Mouse (Mus musculus) layer of hippocampus, adult 9-11 months (tissue): Measurements from ENCODE around the gene St6galnac3.

ENCODE experiments used
- DNase-seq: peaks from one replicate; pipeline ENCODE4 v3.0.0; 2022

The St6galnac3 gene

DNA sequence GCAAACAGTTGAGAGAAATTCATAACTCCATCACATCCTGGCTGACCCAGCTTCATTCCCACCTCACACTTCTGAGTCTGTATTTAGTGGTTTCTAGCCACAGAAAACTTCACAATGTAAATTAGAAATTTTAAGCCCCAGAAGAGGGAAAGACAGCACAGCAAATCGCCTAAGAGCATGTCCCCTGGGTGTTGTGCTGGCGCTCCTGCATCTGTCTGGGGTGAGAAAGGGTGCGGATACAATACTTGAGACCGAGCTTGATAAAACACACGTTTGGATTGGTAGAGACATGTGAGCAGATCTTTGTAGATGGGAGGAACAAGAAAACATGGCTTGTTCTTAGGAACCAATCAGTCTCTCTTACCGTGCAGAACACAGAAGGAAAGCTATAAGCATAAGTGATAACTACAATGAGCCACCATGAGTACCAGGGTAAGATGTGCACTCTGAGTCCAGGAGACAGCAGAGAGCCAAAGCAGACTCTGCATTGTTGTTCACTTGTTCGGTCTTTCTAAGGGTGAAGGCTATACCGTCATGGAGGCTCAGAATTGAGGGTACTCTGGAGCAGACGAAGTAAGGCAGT lies 214.8 kb downstream of the St6galnac3 start:
- no peak for DNase-seq

DNA sequence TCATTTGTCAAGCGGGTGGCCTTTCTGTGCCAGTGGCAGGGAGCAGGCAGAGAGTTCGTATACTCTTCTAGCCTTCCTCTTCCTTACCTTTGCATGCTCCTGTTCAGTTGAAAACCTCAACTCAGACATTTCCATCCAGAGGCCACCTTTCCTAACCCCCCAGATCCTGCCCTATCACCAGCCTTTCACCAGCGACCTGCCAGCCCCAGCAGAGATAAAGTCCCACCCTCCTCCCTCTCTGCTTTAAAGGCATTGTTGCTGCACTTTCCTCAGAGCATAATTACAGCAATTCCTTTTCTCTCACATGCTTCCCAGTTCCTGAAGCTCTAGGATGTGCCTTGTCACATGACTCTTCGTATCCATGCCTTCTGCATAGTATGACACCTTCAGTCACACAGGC lies 215.3 kb downstream of the St6galnac3 start:
- no peak for DNase-seq

DNA sequence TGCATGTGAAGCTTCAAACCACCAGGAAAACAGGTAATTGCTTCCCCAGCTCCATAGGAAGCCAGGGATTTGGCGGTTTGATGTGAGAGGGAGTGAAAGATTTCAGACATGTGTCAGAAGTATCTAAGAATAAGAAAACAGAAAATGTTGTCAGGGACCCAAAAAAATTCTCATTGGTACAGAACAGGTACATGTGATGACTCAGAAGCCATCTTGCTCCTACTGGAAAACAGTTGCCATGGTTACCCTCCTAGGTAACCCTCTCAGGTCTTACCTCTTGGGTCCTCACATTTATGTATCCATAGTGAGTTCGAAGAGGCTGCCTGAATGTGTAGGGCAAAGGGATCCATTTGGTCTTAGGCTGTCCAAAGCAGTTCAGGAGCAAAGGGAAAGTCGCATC lies 215.9 kb downstream of the St6galnac3 start:
- no peak for DNase-seq

DNA sequence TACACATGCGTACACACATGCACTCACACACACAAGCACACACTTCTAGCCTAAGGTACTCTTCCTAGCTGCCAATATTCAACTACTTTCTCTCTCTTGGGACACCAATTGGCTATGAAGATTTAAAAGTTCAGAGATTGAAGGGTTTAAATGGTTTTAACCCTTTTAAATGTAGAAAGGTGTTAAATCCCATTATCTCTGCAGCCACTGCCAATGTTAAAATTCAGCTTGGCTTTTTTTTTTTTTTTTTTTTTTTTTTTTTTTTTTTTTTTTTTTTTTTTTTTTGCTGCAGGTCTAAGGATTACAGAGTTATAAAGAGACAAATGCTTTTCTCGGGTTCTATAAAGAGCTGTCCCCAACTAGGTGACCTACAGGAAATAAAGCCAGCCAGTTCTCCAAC lies 216.4 kb downstream of the St6galnac3 start:
- no peak for DNase-seq

DNA sequence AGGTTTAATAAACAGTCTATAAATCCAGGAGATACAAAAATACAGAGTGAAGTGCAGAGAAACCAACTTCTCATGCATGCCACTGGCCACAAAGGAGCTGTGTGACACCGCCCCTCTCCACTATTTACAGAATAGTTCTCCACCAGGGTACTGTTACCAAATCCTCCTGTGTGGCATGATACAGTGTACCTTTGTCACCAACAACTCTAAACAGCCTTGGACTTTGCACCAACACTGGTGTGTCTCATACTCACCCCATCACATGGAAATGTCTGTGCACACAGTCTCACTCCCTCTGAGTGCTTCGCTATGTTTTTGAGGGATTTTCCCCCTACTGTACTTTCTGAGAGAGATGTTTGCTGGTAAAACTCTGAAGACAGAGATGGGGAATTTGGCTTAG lies 217.4 kb downstream of the St6galnac3 start:
- DNase-seq: no peak

DNA sequence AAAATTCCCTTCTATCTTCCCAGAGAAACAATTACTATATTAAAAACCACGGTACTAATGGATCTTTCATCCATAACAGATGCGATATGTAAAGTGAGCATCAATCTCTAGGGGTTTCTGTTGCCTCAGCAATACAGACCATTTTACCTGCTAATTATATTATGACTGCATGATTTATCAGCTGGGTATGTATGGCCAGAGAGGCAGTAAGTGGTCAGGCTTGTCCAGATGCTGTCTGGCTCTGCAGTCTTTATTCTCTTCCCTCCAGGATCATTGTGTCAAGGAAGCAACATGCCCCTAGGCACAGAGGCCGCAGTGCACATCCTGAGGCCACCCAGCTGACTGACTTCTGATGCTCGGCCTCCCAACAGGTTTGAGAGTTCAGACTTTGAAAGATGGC lies 222.5 kb downstream of the St6galnac3 start:
- no peak for DNase-seq

DNA sequence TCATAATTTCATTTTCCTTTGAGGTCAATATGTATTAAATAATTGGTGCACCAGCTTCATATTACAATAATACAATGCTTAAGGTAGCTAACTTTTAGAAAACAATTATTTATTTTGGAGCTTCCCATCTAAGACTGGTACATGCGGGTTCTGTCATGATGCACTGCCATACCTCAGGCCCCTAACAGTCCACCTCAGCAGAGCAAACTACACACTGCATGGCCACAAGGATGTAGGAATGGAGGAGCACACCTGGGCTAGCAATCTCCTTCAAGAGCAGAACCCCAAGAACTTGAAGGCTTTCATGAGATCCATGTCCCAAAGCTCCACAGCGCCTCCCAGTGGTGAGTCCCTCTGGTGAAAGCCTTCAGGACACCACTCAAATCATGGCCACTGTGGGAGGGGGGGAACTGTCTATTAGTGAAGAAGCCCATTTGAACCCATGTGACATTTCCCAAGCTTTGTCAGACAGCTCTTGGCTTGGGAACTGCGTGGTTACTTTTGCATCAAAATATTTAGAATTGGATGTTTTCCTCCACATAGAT lies 223.6 kb downstream of the St6galnac3 start:
- DNase-seq: peak; percentile 67

DNA sequence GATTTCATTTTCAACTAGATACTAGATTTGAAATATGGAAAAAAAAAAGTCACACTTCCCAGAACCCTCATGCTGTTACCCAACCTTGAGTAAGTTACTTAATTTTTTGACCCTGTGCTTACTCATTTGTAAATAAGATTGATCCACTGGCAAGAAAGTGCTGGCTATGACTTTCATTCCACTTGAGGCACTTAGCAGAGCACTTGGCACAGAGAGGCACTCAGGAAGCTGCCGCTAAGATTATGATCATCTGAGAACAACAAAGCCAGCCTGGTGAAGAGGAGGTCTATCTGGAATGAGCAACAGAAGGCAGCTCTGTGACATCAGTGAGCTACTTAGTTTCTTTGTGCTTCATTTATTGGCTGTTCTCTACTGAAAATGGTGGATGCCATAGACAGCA lies 232.0 kb downstream of the St6galnac3 start:
- DNase-seq: peak; percentile 66

DNA sequence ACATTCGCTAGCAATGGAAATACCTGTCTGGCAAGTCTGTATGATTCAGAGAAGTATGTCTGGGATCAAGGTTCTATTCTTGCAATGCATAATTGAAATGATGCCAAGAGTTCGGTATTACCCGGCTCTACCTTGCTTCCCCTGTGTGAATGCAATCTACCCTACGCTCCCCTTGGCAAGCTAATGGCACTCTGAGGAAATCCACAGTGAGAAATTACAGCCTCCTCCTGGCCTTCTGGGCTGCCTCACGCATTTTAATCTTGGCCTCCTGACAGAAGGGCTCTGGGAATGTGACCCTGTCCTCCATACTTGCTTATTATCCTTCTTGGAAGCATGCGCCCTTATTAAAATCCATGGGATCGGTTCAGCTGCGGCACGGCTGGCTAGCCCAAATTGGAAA lies 235.3 kb downstream of the St6galnac3 start:
- DNase-seq: no peak

DNA sequence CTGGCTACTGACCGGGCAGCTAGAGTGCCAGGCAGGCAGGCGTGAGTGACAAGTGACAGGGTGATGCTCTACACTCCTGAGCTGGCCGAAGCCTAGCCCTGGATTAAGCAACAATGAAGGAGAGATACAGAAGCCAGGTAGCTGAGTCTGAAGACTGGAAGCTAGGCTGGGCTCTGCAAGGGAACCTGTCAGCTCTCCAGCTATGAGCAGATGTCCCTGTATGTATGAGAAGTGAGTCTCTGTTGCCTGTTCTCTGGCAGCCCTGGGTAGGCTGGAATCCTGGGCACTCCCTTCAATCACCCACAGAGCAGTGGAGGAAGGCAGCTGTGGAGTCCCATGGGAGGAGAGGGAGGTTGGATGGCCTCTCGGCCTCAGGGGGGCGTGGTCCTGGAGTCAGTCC lies 236.0 kb downstream of the St6galnac3 start:
- DNase-seq: peak; percentile 38

DNA sequence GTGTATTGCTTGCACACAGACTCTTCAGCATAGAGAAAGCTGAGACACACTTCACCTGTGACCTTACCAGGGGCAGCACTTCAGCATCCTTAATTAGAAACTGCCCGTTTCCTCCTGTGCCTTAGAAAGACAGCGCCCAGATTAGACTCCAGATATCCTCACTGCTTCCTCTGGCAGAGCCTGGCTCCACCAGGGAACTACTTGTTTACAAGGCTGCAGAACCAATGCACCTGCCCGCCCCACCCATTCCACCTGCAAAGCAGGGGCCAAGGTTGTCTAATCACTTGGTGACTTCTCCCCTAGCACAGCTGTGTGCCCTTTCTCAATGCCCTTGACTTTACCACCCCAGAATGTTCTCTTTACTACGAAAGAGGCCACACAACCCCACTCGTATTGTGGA lies 239.8 kb downstream of the St6galnac3 start:
- DNase-seq: no peak

DNA sequence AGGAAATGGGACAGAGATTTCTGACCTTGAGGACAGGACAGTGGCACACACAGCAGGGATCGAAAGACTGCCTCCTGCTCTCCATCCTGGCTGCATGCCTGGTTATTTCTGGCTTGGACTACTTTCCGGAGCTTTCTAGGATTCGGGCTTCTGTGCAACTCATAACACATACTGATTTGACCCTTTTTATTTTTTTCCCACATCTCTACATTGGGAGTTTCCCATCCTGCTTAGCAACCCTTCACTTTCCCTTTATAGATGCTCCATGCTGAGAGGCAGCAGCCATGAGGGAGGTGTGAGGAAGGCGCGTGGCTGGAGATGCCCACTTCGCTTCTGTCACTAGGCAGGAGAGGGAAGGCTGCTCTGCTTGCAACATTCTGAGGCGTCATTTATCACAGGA lies 240.3 kb downstream of the St6galnac3 start:
- DNase-seq: peak; percentile 86

DNA sequence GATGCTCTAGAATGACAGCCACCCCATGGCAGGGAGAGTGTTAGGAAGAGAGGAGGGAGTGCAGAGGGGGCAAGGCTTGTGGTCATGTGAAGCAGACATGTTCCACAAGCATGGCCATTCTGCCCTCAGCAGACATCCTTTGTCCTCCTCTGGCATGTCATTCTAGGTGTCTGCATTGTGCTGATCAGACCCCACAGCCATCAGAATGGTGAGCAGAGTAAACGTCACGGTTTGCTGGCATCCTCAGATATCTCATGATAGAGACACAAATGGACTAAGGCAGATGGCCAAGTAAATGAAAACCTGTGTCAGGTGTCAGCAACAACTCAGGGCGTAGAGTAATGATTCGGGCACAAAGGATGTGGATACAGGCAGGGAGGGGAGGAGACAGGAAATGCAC lies 241.3 kb downstream of the St6galnac3 start:
- DNase-seq: no peak

DNA sequence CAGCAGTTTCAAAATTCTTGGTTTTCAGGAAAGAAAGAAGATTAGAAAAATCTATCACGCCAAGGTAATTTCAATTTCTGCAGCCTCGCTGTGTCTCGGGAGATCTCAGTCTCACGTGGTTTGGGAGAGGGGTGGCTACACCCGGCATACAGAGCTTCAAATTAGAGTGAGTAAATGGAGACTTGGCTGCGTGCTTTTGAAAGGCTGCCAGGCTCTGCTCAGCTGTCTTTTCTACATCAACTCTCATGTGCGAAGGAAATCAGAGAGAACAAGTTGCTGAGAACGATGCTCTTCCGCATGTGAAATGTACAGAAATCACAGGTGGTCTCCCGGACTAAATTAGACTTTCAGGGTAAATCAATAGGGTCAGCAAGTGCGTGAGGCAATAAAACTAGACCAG lies 242.9 kb downstream of the St6galnac3 start:
- peak; percentile 82 for DNase-seq

DNA sequence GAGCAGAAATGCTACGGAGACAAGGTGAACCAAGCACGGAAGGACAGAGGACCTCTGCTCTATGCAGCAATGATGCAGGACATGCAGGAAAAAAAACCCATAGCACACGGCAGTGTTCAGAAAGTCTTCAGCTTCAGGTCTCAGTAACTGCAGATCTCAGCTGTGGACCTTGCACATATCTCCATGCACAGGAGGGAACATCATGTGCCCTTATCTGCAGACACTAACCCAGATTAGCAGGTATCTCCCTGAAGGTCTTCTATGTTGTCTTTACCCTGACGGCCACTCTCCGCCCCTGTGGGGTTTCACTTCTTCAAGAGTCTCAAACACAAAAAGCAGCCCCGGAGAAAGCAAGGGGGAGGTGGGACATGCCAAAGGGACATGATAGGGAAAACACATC lies 244.0 kb downstream of the St6galnac3 start:
- no peak for DNase-seq

DNA sequence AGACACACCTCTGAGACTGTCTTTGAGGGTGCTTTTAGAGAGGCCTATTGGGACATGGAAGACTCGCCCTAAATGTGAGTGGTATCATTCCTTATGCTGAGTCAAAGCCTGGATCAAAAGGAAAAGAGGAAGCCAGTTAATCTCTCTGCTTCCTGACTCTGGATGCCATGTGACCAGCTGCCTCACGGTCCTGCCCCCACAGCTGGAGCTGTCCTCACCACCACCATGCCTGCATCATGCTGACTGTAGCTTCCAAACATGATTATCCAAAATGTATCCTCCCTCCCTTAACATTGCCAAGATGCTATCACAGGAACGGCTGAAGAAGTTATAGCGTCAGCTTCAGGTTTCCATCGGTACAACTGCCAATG lies 244.4 kb downstream of the St6galnac3 start:
- no peak for DNase-seq

DNA sequence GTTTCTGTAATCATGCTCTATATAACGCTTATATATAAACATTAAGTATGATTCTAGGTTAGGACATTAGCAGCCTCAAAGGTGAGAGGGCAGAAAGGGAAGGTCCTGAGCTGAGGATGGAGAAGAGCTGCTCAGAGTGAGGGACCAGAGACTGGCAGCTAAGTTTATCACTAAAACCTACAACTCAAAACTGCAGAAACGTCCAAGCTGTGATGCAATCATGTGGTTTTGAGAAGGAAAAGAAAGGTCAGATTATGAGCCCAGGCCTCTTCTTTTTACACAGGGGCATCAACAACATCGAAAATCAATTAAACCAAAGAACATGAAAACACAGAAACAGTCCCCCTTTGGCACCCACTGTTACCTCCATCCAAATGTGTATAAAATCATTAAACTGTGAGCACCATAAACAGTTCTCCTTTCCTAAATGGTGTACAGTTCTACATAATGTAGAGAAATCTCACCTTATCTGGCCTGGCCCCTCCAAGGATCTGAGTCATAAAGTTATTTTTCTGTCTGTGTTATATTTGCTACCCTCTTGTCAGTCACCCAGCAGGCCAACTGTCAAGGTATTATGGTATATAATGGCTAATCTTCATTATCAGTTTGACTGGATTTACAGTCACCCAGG lies 244.9 kb downstream of the St6galnac3 start:
- DNase-seq: no peak

DNA sequence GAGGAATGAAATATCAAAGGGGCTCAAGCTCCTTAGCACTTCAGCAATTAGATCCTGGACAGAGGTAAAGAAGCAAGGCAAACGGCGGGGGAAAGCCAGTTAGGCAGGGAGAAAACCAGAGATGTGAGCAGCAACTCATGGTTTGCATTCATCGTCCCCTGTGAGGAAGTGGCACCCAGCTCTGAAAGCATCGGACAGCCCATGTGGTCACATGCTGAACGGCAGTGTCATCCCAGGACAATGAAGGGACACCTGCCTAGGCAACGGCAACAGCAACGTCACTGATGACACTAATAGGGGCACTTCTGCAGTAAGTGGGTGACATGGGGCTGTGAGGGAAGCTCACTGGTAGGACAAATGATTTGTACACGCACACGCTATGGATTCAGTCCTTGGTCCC lies 249.1 kb downstream of the St6galnac3 start:
- no peak for DNase-seq

DNA sequence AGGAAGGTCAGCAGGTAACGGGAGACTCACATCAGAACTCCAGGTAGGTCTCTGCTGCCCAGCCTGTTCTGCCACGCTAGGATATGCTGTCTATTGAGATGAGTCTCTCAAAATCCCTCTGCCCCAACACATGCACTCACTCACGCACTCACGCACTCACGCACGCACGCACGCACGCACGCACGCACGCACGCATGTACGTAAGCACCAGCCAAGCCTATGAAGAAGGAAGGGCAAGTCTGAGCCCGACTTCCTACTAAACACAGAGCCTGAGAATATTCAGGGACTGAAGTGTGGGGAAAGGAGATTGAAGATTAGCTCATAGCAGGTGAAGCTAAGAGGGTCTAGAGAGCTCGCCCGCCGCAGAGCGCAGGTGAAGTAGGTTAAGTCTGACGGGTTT lies 249.5 kb downstream of the St6galnac3 start:
- DNase-seq: no peak

DNA sequence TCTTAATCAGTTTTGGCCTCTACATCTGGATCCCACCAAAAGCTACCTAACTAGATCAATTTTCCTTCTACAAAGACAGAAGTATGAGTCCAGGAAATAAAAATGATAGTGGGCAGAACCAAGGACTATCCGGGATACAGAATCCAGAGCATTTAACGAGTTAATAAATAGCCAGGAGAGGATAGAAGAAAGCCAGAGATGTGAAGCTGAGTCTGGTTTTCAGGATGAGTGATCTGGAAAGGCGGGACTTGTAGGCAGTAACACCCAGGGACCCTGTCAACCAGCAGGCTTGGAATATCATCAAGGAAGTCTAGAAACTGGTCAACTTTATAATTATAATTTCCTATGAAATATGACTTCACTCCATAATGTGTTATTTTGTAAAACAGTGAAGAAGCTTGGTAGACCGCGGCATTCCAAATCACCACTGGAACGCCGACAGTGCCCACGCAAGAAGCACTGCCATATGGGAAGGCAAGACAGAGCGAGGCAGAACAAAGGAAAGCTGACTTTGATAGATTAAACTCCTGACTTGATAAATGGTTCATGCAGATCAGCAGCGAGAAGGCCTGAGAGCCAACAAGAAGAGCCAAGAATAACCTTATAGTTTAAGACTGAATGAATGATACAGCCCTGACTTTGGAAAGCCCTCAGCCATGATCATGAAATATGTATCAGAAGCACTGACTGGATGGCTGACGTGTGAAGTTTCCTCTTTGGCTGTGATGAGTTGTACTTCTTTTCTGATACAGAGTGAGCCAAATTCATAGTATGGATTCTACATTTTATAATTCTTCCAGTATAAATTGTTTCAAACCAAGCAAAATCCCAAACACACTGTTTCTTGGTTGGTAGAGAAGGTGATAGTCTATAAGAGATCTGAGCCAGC lies 252.1 kb downstream of the St6galnac3 start:
- peak; percentile 42 for DNase-seq

DNA sequence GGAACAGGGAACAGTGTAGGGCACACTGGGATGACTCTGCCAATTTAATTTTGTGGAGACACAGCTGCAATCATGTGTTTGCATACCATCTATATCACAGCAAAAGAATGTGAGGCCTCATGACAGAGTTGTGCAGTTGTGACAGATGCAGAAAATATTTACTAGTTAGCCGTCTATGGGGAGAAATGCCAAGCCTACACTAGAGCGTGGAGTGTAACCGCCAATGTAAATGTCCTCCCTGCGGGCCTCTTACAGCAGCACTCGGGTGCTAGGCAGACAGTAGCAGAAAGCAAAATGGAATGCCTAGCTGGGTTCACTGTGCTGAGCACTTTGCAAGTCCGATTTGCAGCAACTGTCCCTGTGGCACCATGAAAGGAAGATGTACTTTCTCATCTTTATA lies 261.1 kb downstream of the St6galnac3 start:
- no peak for DNase-seq

DNA sequence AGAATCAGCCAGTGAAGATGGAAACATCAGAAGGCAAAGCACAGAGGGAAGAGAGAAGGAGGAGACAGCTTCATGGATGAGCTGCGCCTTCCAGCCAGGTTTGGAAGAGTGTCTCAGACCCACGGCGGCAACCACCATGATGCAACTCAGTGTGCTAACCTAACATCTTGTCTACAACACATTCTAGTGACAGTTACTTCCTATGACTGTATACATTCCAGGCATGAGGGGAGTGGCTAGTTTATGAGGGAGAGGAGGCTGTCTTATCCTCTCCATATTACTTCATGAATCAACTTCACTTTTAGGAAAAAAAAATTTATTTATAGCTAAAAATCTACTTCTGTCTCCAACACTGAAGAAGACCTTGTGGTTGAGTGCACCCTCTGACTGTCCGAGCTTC lies 264.8 kb downstream of the St6galnac3 start:
- DNase-seq: no peak

DNA sequence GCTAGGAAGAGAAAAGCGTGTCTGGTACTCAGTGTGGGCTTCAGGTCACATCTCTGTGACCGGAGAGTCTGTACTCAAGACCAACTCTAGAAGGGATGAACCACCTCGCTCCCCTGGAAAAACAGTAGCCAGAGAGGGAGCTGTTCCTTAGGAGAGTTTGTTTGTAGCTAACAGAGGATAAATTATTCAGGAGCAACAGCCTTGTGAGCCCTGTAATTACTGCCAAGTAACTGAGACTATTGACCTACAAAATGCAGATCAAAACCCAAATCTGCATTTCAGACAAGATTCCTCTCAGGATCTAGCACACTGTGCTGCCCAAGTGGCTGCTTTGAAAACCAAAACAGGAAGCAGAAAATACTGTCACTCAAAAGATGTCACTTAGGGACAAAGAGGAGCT lies 266.4 kb downstream of the St6galnac3 start:
- DNase-seq: no peak

DNA sequence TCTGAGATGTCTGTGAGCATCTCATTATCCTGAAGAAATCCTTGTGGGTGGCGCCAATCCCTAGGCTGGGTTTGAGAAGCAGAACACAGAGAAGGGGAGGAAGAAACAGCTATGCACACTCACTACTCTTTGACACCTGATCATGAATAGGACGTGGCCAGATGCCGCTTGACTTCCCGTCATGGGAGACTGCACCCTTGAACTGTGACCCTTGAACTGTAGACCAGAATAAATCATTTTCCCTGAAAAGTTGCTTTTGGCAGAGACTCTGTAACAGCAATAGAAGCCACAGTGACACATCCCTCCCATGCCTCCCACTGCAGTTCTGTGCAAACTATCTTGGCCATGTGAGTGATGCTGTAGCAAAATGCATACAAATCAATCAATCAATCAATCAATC lies 267.3 kb downstream of the St6galnac3 start:
- no peak for DNase-seq
